Mouse (Mus musculus) common myeloid progenitor, adult 5-6 weeks (primary cell): Measurements from ENCODE around the gene 1700024G13Rik. TPM values are rescaled to one million over a fixed set of nuclear protein-coding genes. Genes with fewer than 3 reads are reported as not detected.

Experiments
- ATAC-seq: replicated peaks from 2 replicates; pipeline ENCODE4 v1.8.0; 2016; ENCODE audit warnings: low read depth, mild to moderate bottlenecking, moderate TSS enrichment, inconsistent platforms; ENCODE audit not compliant: poor library complexity, severe bottlenecking
- total RNA-seq: library from RNA; stranded (forward); fragments of 200-1000, 187-1606 nt; gene quantifications from 2 replicates; pipeline ENCODE4 v1.2.3, GENCODE M21; 2017

1700024G13Rik gene
- total RNA-seq, 1 experiment from 2014 or later, result not detected

DNA sequence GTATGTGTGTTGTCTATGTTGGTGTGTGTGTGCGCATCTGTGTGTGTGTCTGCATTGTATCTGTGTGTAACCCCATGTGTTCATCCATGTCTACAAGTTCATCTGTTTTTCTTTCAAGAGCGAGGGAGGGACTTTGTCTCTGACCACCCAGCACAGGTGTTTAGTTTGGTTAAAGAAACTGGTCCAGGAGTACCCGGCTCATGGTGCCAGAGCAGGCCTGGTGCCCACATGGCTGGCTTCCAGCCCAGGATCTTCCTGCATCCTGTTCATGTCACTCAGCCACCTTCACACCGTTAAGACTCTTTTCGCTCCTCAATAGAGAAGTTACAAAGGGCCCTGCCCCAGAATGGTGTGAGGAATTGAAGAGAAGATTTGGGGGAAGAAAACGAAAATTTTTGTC is 52.2 kb downstream of the 1700024G13Rik start:
- no peak for ATAC-seq

DNA sequence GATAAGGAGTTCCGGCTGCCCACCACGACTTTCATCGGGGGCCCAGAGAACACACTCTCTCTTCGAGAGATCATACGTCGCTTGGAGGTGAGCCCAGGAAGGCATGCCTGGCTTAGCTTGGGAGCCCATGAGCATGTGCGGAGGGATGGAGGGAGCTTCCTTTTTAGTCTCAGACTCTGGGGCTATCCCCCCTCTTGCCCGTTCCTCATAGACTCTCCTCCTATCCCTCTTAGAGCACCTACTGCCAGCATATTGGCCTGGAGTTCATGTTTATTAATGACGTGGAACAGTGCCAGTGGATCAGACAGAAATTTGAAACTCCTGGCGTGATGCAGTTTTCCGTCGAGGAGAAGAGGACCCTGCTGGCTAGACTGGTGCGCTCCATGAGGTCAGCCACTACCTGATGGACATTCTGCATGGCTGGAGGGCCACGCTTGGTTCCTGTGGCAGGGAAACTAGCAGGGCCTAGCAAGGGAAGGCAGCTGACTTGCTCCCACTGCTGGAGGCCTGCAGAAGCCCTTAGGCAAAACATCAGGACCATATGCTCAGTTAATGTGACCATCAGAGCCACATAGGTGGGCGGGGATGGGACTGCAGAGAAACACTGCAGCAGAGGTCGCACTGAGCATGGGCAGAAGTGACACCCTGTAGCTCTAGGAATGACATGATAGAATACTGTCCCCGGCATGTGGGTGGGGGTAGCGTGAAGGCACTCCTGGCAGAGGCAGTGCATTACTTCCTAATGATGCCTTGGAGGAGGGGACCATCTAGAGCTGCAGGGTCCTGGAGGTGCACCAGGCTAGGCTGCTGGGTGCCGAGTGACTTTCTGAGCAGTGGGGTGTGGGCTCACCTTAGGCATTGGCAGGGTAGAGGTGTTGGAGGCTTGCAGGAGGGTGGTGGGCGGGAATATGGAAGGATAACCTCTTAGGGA is 55.4 kb downstream of the 1700024G13Rik start:
- no peak for ATAC-seq

DNA sequence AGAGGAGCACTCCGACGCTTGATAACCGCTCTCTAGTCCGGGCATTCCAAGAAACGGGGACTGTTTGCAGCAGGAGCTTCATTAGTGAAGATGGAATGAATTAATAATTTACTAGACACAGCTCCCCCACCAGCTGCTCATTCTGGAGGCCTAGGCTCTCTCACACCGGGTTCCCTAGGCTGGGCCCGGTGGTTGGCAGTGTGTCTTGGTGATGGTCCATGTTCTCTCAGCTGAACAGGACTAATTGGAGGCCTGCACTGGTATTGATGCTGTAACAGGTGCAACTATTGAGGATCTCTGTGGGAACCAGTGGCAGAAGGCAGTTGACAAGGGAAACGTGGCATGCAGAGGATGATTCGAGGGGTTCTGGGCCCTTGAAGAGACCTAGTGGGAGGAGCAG is 60.8 kb downstream of the 1700024G13Rik start:
- no peak for ATAC-seq

Other genes starting within 250 kb of the 1700024G13Rik start
- gene Msmb, start 246.4 kb downstream of the 1700024G13Rik start, total RNA-seq, result not detected in 2 replicates
- gene Ncoa4, start 228.5 kb downstream of the 1700024G13Rik start, total RNA-seq, result 136 and 176 TPM in 2 replicates
- 160 and 196 TPM in 2 replicates for gene Timm23, start 186.5 kb downstream of the 1700024G13Rik start, total RNA-seq
- gene Parg, start 186.4 kb downstream of the 1700024G13Rik start, total RNA-seq, result 101 and 118 TPM in 2 replicates
- gene Ogdhl, start 66.4 kb downstream of the 1700024G13Rik start, total RNA-seq, result 0.09 TPM in 1 of 2 replicates, not detected in the other
- gene Slc18a3, start 76.5 kb upstream of the 1700024G13Rik start, total RNA-seq, result not detected in 2 replicates
- not detected in 2 replicates for gene Chat, start 77.6 kb upstream of the 1700024G13Rik start, total RNA-seq
- gene Ercc6, start 125.1 kb upstream of the 1700024G13Rik start, total RNA-seq, result 20.4 and 24.4 TPM in 2 replicates
- not detected in 2 replicates for gene Prrxl1, start 211.0 kb upstream of the 1700024G13Rik start, total RNA-seq